Mouse (Mus musculus) B cell, adult 2 months (primary cell): ENCODE results near the gene Rnf17.

Source experiments
- DNase-seq, 2 experiments: peaks; one replicate each; pipeline ENCODE4 v3.0.0; 2022

Gene Rnf17

DNA sequence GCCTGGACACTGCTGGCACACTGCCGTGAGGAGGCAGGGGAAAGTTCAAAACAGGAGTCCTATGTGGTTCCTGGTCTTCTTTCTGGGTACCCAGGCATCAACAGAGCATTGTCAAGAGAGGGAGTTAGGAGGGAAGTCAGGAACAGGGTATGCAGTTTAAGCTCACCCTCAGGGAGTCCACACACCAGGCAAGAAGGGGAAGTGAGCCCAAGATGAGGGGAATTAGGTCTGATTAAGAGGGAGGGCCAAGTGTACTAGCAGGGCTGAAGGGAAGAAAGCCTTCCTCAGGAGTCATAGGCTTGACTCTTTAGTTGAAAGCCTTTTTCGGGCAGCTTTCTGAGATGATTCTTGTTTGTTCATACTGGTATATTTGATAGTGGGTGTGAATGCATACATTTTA lies 112.4 kb downstream of the Rnf17 start:
- DNase-seq = no peak

DNA sequence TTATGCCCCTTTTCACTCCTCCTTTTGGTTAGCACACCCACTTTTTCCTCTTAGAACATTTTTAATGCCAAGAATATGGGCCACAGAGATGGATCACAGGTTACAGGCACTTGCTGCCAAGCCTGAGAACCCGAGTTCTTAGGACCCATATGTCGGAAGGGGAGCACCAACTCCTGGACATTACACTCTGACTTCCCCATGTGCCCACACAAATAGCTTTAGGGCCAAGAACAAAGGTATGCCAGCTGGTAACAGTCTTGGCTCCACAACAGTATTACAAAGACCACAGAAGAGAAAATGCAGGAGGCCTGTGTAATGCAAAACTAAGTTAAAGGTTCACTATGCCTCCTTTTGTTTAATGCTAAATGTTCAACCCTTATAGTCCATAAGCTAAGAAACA lies 128.4 kb downstream of the Rnf17 start:
- DNase-seq = no peak

- DNase-seq = no peak
Observed at GRCm38 (mm10) chr14:56544946-56545345, 142.6 kb downstream of the Rnf17 start.

GRCm38 (mm10) chr14:56545491-56545890 lies 143.1 kb downstream of the Rnf17 start:
- DNase-seq = no peak

GRCm38 (mm10) chr14:56550960-56551359 lies 148.6 kb downstream of the Rnf17 start:
- no peak for DNase-seq

DNA sequence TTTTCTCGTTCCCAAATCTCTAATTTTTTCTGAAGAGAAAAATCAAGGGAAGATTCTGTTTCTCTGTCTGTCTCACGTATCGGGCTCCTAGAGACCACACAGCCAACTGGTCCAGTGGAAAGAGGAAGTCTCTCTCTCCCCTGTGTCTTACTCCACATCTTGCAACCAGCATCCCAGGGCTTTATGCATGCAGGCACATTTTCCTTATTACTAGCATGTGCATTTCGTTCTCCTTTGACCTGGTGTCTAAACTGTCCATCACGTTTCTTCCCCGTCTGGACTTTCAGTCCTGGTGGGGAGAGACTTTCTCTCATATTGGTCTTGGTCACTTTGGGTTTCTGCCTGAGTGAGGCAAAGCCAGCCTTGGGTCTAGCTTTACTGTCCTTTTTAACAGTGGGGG lies 150.5 kb downstream of the Rnf17 start:
- no peak for DNase-seq

DNA sequence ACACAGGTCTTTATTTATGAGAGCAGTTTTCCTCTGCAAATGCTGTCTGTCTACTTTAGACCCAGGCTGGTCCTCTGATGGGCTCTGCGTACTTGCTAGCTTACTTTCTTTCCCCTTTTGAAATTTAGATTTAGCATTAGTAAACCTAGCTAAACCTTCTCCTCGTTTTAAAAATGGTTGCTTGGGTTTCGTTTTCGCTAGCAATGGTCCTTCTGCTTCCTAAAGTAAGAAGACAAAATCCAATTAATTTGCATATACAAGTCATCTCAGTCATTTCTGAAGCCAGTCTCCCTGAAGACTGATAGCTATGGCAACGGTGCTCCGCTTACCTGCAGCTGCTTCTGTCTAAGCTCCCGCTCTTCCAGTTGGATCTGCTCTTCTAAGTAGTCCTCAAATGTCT lies 150.9 kb downstream of the Rnf17 start:
- no peak for DNase-seq

DNA sequence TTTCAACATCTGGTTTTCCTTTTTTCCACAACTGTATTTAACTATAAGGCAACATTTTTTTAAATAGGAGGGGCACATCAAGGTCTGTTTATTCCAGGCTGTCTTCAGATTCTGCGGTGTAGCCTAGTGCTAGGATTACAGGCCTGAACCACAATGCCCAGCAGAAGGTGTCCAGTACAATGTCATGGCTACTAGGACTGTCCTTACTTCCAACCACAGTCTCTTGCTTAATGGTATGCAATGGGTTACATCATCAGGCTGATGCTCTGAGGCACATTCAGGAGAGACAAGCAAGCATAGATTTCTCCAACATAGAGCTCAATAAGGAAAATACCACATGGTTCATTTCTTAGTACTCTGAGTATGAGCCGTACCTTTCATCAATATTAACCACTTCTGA lies 152.3 kb downstream of the Rnf17 start:
- DNase-seq = no peak

DNA sequence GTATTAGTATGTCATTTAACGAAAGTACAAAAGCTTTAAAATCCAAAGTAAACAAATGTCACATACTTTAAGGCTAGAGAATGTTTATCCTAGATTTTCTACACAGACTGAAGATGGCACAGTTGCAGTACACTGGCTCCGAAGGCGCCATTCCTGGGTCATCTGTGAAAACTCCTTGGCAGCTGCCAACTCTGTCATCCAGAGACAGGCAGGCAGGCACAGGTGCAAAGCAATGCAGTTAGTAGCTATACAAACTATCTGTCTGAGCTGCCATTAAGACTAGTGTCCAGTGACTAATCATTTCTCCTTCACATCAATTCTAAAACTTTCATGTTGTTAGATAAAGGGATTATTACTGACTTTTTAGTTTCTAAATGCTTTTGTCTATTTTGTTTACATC lies 156.8 kb downstream of the Rnf17 start:
- DNase-seq = no peak

GRCm38 (mm10) chr14:56567476-56567875 lies 165.1 kb downstream of the Rnf17 start:
- DNase-seq = no peak

DNA sequence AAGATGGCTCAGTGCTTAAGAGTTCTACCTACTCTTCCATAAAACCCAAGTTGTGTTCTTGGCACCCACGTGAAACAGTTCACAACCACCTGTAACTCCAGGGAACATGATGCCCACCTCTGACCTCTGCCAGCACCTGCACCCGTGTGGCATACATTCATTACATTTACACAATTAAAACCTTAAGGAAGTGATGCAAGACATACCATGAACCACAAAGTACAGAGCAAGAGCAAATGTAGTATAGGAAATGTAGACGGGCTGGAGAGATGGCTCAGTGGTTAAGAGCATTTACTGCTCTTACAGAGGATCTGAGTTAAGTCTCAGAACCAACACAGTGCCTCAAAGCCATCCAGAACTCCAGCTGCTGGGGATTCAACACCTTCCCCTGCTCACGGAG lies 166.7 kb downstream of the Rnf17 start:
- DNase-seq = no peak

GRCm38 (mm10) chr14:56571310-56572093 lies 169.1 kb downstream of the Rnf17 start:
- DNase-seq = peak; percentile 96 to 97

DNA sequence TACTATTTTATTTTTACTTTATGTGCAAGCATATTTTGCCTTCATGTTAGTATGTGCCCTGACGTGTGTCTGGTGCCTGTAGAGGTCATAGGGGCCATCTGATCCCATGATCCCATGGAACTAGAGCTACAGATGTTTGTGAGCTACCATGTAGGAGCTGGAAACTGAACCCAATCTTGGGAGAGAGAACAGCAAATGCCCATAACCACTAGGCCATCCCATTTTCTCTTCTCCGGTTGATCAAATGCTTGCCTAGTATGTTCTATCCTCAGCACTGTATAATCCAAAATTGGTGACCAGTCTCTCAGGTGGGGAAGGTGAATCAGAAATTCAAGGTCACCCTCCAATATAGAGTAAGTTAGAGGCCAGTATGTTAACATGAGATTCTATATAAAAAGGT lies 170.2 kb downstream of the Rnf17 start:
- no peak for DNase-seq
